Mouse (Mus musculus): Measurements from ENCODE around the gene Ip6k2.

Gene Ip6k2

DNA sequence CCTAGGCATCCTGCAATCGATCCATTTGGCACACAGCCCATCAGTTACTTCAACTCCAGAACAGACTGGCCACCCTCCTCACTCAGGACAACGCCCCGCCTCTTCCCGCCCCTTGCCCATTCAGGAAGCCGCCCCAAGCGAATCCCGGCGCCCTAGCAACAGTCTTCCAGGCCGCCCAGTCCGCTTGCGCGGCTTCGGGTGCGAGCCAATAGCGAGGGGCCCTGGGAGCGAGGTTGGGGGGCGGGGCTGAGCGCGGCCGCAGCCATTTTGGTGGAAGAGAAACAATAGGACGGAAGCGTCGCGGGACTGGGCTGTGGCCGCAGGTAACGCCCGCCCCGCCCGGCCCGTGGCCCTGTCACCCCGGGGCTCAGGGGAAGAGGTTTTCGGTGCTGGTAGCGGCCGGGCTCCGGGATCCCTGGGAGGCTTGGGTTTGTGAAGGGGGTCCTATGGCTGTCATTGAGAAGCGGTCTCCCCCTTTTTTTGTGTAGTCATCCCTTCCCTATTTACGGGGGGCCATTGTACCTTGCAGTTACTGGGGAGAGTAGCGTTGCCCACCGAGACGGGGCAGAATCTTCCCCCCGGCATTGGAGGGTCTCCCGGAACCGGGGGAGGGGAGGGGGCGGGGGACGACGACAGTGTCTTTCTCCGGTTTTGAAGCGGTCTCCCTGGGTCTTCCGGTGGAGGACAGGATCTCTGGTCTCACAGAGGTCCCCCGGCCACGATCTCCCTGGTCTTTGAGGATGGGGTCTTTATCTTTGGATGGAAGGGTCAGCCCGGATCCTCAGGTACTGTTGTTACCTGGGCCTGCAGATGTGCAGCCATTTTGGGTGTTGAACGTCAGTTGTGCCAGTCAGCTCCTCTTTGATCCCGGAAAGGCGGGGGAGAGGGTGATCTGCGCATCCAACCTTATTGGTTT is at the start of gene Ip6k2:
Ip6k2 (plus strand) TSS at position 249 of the 916 bp plus-strand sequence.
- peak; percentile 95 to 97 for DNase-seq

GRCm38 (mm10) chr9:108734626-108735025 is 49.0 kb upstream of the Ip6k2 start:
- DNase-seq: no peak

DNA sequence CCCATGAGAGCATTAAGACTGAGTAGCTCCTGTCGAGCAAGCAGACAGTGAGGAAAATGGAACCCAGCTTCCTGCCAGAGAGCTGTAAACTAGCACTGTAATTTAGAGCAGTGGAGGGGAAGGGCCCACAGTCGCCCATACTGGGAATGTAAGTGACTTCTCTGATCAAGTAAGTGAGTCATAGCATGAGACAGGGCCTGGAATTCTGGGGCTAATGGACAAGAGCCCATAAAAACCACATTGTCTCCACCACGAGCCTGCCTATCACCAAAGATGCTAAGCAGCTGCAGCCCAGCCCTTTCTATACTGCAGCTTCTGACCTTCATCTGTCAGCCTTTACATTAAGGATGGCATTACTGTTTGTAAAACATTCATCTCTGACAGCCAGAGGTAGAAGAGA is 44.4 kb upstream of the Ip6k2 start:
- DNase-seq: no peak

GRCm38 (mm10) chr9:108740062-108740461 is 43.5 kb upstream of the Ip6k2 start:
- DNase-seq: no peak

DNA sequence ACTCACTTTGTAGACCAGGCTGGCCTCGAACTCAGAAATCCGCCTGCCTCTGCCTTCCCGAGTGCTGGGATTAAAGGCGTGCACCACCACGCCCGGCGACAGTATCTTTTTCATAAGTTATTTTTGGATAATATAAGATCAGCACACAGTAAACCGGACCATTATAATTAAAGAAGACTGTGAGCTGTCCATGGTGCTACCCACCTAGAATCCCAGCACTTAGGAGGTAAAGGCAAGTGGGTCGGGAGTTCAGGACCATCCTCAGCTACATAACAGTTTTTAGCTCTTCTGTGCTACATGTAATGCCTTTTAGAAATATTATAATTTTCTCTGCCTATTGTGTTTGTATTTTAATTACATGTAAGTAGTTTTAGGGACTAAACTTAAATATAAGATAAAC is 41.5 kb upstream of the Ip6k2 start:
- no peak for DNase-seq

- DNase-seq: no peak
Observed at GRCm38 (mm10) chr9:108746876-108747499, 36.6 kb upstream of the Ip6k2 start.

DNA sequence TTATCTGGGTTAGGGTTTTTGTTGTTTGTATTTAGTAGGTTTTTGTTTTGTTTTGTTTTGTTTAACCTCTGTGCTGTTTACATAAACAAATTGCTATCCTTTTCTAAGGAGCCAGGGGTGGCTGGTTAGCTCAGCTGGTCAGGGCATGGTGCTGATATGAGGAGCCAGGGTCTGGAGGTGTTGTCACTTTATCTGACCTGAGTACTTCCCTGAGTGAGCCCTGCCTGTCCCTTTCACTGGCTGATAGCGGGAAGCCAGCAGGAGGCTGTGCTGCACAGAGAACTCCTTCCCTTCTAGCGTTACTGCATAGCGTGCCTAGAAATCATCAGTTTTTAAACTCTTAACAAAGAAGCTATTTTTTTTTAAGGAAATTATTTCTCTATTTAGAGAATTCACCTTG is 35.9 kb upstream of the Ip6k2 start:
- DNase-seq: no peak

DNA sequence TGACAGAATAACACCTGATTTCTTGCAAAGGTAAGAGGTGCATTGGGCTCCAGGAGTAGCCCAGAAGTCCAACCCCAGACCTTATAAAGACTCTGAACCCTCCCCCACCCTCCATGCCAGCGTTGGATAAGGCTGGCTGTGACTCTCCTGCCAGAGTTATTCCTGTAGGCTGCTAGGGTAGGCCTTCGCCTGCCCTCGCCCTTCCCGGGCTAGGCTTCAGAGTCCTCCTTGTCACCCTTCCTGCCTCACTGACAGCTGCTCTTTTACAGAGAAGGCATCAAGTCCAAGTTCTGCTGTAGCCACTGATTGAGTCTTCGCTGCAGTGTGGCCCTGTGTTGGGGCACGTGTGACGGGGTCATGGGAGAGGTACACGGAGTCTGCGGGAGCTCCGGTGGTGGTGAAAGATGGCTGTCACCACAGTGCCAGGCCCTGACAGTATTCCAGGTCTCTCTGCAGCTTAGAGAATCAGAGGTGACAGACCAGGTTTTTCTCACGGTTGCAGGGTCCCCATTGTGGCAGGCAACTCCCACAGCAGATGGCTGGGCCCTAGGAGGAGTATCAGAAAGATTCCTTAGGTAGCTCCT is 34.9 kb upstream of the Ip6k2 start:
- DNase-seq: peak in 1 of 2 experiments; percentile 14

GRCm38 (mm10) chr9:108750616-108751015 is 33.0 kb upstream of the Ip6k2 start:
- DNase-seq: no peak

- no peak for DNase-seq
Observed at GRCm38 (mm10) chr9:108752142-108752920, 31.3 kb upstream of the Ip6k2 start.

GRCm38 (mm10) chr9:108753326-108753725 is 30.3 kb upstream of the Ip6k2 start:
- peak; percentile 80 for DNase-seq

- DNase-seq: no peak
Observed at GRCm38 (mm10) chr9:108753976-108754375, 29.6 kb upstream of the Ip6k2 start.

DNA sequence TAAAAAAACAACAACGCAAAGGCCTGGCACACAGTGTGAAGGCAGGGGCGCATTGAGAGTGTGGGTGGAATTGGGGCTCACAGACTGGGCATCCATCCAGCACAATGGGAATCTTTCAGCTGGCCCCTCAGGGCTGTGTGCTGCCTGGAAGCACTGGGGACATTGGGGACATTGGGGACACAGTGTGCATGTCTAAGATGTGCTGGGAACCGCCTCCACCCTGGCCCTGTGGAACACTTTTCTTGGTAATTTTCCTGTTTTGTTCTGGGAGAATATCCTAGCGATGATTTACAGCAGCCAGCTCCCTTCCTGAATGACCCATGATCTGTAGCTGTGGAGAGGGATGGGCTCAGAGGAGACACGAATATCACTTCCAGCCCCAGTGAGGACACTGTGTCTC is 29.2 kb upstream of the Ip6k2 start:
- DNase-seq: no peak

DNA sequence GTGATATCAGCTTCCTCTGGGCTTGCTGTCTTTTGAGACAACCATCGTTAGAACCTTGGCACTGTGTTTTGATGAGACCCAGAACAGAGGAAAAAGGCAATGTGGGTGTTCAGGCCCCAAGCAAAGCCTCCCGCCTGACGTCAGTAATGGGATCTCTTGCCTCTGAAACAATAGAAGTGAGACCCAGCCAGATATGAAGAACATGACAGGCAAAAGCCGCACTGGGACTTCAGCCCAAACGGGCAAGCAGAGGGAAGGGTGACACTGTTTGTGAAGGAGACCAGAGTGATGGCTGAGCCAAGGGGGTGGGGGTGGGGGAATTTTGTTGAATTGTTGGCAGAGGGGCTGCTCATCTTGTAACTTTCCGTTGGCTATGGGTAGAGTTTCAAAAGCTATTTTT is 26.2 kb upstream of the Ip6k2 start:
- no peak for DNase-seq

DNA sequence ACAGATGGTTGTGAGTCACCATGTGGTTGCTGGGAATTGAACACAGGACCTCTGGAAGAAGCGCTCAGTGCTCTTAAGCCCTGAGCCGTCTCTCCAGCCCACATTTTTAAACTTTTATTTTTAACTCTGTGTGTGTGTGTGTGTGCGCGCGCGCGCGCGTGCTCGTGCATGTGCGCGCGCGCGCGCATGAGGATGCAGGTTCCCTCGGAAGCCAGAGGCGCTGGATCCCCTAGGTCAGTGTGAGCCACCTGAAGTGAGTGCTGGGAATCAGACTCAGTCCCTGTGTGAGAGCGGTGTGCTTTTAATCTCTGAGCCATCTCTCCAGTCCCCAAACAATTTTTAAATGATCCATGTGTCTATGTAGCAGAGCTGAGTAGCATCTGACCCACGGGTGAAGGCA is 24.5 kb upstream of the Ip6k2 start:
- DNase-seq: no peak

- peak; percentile 33 to 42 for DNase-seq
Observed at GRCm38 (mm10) chr9:108759805-108760204, 23.8 kb upstream of the Ip6k2 start.

DNA sequence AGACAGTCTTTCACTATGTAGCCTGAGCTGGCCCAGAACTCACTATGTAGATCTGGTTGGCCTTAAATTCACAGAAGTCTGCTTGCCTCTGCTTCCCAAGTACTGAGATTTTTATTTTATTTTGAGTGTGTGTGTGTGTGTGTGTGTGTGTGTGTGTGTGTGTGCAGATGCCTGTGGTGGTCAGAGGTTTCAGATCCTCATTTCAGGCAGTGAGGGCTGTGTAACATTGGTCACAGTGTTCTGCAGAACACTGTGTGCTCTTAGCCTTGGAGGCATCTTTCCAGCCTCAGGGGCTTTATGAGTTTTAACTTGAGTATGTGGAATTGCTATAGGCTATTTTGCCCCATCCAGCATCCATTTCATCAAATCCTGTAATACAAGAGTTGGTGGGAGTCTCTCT is 22.0 kb upstream of the Ip6k2 start:
- no peak for DNase-seq

GRCm38 (mm10) chr9:108764971-108765370 is 18.6 kb upstream of the Ip6k2 start:
- DNase-seq: no peak

- DNase-seq: no peak
Observed at GRCm38 (mm10) chr9:108776614-108777013, 7.0 kb upstream of the Ip6k2 start.

DNA sequence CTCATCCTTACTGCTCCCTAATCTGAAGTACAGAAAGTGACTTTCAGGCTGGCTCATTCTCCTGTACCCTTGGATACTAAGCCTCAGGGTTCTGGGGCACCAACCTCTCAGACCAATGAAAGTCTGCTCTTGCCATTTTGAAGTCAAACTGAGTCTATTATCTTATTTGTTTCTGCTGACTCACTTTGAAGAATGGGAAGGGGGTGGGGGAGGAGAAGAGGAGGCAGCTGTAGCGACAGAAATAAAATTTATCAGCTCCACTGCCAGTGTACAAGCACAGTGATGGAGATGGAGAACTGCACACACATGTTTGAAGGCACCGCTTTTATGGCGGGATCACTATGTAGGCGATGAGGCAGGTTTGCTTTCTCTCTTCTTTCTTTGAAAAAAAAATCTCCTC is 6.3 kb upstream of the Ip6k2 start:
- DNase-seq: no peak

DNA sequence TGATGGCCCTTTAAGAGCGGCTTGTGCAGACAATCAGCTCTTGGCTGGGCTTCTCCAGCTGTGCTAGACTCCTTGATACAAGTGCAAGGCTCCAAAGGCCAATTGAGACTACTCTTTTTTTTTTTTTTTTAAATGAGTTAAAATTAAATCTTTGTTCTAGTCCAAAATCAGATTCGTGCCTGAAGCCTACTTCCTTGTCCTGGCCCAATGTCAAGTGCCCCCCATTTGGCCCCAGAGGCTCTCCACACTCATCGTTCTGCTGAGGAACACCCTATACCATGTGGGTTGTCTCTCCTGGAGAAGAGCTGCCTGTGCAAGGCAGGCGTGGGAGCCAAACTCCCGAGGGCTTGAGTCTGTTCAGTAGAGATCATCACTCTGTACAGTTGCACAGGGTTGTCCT is 2.6 kb upstream of the Ip6k2 start:
- no peak for DNase-seq

DNA sequence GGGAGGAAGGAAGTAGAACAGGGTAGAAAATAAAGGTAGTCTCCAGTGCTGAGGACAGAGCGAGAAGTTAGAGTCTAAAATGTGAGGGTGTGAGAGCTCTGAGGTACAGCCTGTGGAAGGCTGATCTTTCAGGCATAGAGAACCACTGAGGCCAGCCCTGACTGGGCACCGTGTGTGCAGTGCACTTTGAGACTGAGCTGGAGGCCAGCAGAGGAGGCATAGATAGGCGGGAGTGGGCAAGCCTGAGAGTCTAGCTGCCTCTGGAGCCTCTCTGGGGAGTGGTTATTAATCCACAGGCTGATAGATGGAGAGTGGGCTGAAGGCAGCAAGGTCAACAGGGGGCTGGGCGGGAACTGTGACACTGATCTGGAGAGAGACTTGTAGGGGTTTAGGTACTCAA is 1.7 kb upstream of the Ip6k2 start:
- no peak for DNase-seq

Measured in cerebellum, postnatal 36 days (tissue).